Mouse (Mus musculus) kidney, adult 10 weeks (tissue): ENCODE results near the gene 4930564D02Rik. TPM values are rescaled to one million over a fixed set of nuclear protein-coding genes. Genes with fewer than 3 reads are reported as not detected.

Experiments used
- polyA plus RNA-seq: library from polyadenylated mRNA; stranded (reverse); fragments of 350-450 nt; fragmentation: Illumina TruSeq; extraction: RNeasy Lipid Tissue Mini Kit (QIAGEN cat#74804); gene quantifications from one replicate; pipeline ENCODE4 v1.2.3, GENCODE M21; 2014; ENCODE audit warnings: low read depth, low replicate concordance

Gene 4930564D02Rik
- not detected for polyA plus RNA-seq

GRCm38 (mm10) chr3:105066544-105066943 is at the start of gene 4930564D02Rik:
Gene 4930564D02Rik, plus strand, starts transcription at chr3:105066844.

GRCm38 (mm10) chr3:105052937-105053697 is 13.5 kb upstream of the 4930564D02Rik start, which contains the start of gene Cttnbp2nl:
Gene Cttnbp2nl, minus strand, starts transcription at chr3:105053146.

Other genes with a start within 250 kb of the 4930564D02Rik start
- 0.73 TPM for gene Mov10, start 248.3 kb upstream of the 4930564D02Rik start, polyA plus RNA-seq
- 97.5 TPM for gene St7l, start 202.8 kb upstream of the 4930564D02Rik start, polyA plus RNA-seq
- 122 TPM for gene Capza1, start 202.3 kb upstream of the 4930564D02Rik start, polyA plus RNA-seq
- 0.32 TPM for gene Wnt2b, start 104.9 kb upstream of the 4930564D02Rik start, polyA plus RNA-seq
- gene Cttnbp2nl, start 13.7 kb upstream of the 4930564D02Rik start, polyA plus RNA-seq, result 22.6 TPM